Mouse (Mus musculus): Measurements from ENCODE around the gene Myrip.
A peak's percentile ranks its signal among the peaks of the same experiment; 100 is the strongest.
"Not testable (repeated sequence)": the region's sequence is repeated elsewhere in the genome, so short reads cannot be mapped to it uniquely, and the experiment has no call there.

Gene Myrip

GRCm38 (mm10) chr9:120301213-120301612 lies at the start of gene Myrip:
Gene Myrip (plus strand): TSS chr9:120301513.
- not testable (repeated sequence) for DNase-seq (ENCODE audit: low spot score in 2 of 2)

- DNase-seq (ENCODE audit: low spot score in 2 of 2) = peak; percentile 15 to 35
Measured at GRCm38 (mm10) chr9:120259805-120260204, 41.5 kb upstream of the Myrip start.

GRCm38 (mm10) chr9:120263994-120264393 lies 37.3 kb upstream of the Myrip start:
- DNase-seq (ENCODE audit: low spot score in 2 of 2) = no peak

GRCm38 (mm10) chr9:120273083-120273482 lies 28.2 kb upstream of the Myrip start:
- no peak for DNase-seq (ENCODE audit: low spot score in 2 of 2)

GRCm38 (mm10) chr9:120275226-120275625 lies 26.1 kb upstream of the Myrip start:
- no peak for DNase-seq (ENCODE audit: low spot score in 2 of 2)

GRCm38 (mm10) chr9:120281147-120281546 lies 20.2 kb upstream of the Myrip start:
- no peak for DNase-seq (ENCODE audit: low spot score in 2 of 2)

- no peak for DNase-seq (ENCODE audit: low spot score in 2 of 2)
Measured at GRCm38 (mm10) chr9:120282461-120283047, 18.8 kb upstream of the Myrip start.

GRCm38 (mm10) chr9:120283556-120283955 lies 17.8 kb upstream of the Myrip start:
- DNase-seq (ENCODE audit: low spot score in 2 of 2) = no peak

- no peak for DNase-seq (ENCODE audit: low spot score in 2 of 2)
Measured at GRCm38 (mm10) chr9:120288011-120288410, 13.3 kb upstream of the Myrip start.

- DNase-seq (ENCODE audit: low spot score in 2 of 2) = no peak
Measured at GRCm38 (mm10) chr9:120290375-120290774, 10.9 kb upstream of the Myrip start.

GRCm38 (mm10) chr9:120292488-120292887 lies 8.8 kb upstream of the Myrip start:
- no peak for DNase-seq (ENCODE audit: low spot score in 2 of 2)

- DNase-seq (ENCODE audit: low spot score in 2 of 2) = no peak
Measured at GRCm38 (mm10) chr9:120295527-120295926, 5.8 kb upstream of the Myrip start.

- no peak for DNase-seq (ENCODE audit: low spot score in 2 of 2)
Measured at GRCm38 (mm10) chr9:120296938-120297337, 4.4 kb upstream of the Myrip start.

- no peak for DNase-seq (ENCODE audit: low spot score in 2 of 2)
Measured at GRCm38 (mm10) chr9:120299429-120299828, 1.9 kb upstream of the Myrip start.

GRCm38 (mm10) chr9:120302980-120303452 lies 1.7 kb downstream of the Myrip start:
- DNase-seq (ENCODE audit: low spot score in 2 of 2) = no peak

GRCm38 (mm10) chr9:120303453-120304299 lies 2.4 kb downstream of the Myrip start:
- no peak for DNase-seq (ENCODE audit: low spot score in 2 of 2)

GRCm38 (mm10) chr9:120304300-120305137 lies 3.2 kb downstream of the Myrip start:
- DNase-seq (ENCODE audit: low spot score in 2 of 2) = no peak

GRCm38 (mm10) chr9:120315171-120315570 lies 13.9 kb downstream of the Myrip start:
- DNase-seq (ENCODE audit: low spot score in 2 of 2) = no peak

GRCm38 (mm10) chr9:120319099-120319498 lies 17.8 kb downstream of the Myrip start:
- no peak for DNase-seq (ENCODE audit: low spot score in 2 of 2)

- no peak for DNase-seq (ENCODE audit: low spot score in 2 of 2)
Measured at GRCm38 (mm10) chr9:120320573-120320972, 19.3 kb downstream of the Myrip start.

GRCm38 (mm10) chr9:120322702-120323426 lies 21.6 kb downstream of the Myrip start:
- DNase-seq (ENCODE audit: low spot score in 2 of 2) = no peak
